In the genomic region with DNA sequence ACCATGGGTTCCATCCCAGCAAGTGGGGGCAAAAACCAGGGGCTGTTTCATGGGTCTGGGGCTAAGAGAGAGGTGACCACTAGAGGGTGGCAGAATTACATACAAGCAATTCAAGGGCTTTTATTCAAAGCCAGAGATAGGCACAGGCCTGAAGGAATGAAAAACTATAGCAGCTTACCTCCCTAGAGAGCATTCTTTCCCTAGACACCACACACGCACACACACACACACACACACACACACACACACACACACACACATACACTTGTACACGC, we compare ENCODE assay signal across 12 mouse cellular contexts. TPM values are rescaled to one million over a fixed set of nuclear protein-coding genes. Genes with fewer than 3 reads are reported as not detected.
A peak's percentile ranks its signal among the peaks of the same experiment; 100 is the strongest.
DNase-seq lines count a peak whose midpoint lies in the region; ATAC-seq and TF ChIP-seq lines count a peak whose summit lies in the region.
"Had no signal": no experiment of that assay in that cellular context is flagged by ENCODE, and none has a peak within 500 bp of the region (broad histone marks: within the 10 kb centered on the region; RNA-seq: fewer than 3 reads in every experiment).

No protein-coding gene starts in this region.

- WGBS in cerebellum, adult 2 months: 50% methylated on average over 2 of the region's 2 CpGs
- 68% methylated on average over 2 of the region's 2 CpGs for WGBS in kidney, embryonic 15.5 days
- WGBS in kidney, embryonic 16.5 days: 91% methylated on average over 2 of the region's 2 CpGs

- H3K4me3 ChIP-seq in cerebellum, adult 2 months (replicated peaks; ENCODE audit: insufficient read depth, low read depth, low read length): no peak overlapping the region
- no peak overlapping the region for H3K4me3 ChIP-seq in kidney, embryonic 15.5 days (replicated peaks)
- H3K4me3 ChIP-seq in kidney, embryonic 16.5 days (ENCODE audit: low read length): no peak overlapping the region
- H3K4me3 ChIP-seq: neural tube, embryonic 13.5 days had no signal

- TF ChIP-seq CTCF in cerebellum, adult 2 months (IDR thresholded peaks at IDR 0.05; ENCODE audit: borderline replicate concordance, insufficient read depth, low read depth, low read length): peak; percentile 23; the same call in 1 of the 2 replicates

- ATAC-seq in kidney, embryonic 15.5 days (replicated peaks; ENCODE audit: low FRiP score): no peak
- no peak for ATAC-seq in kidney, embryonic 16.5 days (ENCODE audit: low FRiP score, low TSS enrichment)
- ATAC-seq in granulocyte monocyte progenitor cell, adult 5-6 weeks (replicated peaks; ENCODE audit: poor library complexity, severe bottlenecking): 0 out of 2 replicates have a peak, but pooled peaks have one; percentile 20

- H3K9ac ChIP-seq in kidney, embryonic 15.5 days: no peak overlapping the region
- no peak overlapping the region for H3K9ac ChIP-seq in kidney, embryonic 16.5 days (replicated peaks; ENCODE audit: low read length)
- H3K9ac ChIP-seq: neural tube, embryonic 13.5 days had no signal

- H3K4me2 ChIP-seq in kidney, embryonic 15.5 days: no peak overlapping the region
- H3K4me2 ChIP-seq in kidney, embryonic 16.5 days (replicated peaks; ENCODE audit: low read depth, low read length): no peak overlapping the region
- H3K4me2 ChIP-seq: neural tube, embryonic 13.5 days had no signal

- no peaks in the 10 kb centered on the region for H3K27me3 ChIP-seq in cerebellum, adult 2 months (ENCODE audit: control insufficient read depth, insufficient read depth, low read length)
- no peaks in the 10 kb centered on the region for H3K27me3 ChIP-seq in kidney, embryonic 15.5 days
- H3K27me3 ChIP-seq in kidney, embryonic 16.5 days (ENCODE audit: insufficient read depth, low read length): no peaks in the 10 kb centered on the region
- H3K27me3 ChIP-seq: neural tube, embryonic 13.5 days had no signal

- TF ChIP-seq POLR2A in cerebellum, adult 2 months (IDR thresholded peaks at IDR 0.05; ENCODE audit: borderline replicate concordance, insufficient read depth, low read length): no peak

- H3K27ac ChIP-seq in cerebellum, adult 2 months (ENCODE audit: insufficient read depth, low read length): peak overlapping the region; percentile 70
- H3K27ac ChIP-seq in kidney, embryonic 15.5 days: peak overlapping the region; percentile 9; the same call in 1 of the 2 replicates
- H3K27ac ChIP-seq in kidney, embryonic 16.5 days (ENCODE audit: low read length): no peak overlapping the region
- H3K27ac ChIP-seq: macrophage; neural tube, embryonic 13.5 days had no signal

- no peak for DNase-seq in cerebellum, adult 2 months
- DNase-seq in cerebellum, postnatal 36 days: no peak
- DNase-seq in 3T3-L1 (ENCODE audit: low read depth, low spot score): peak; percentile 72
- no peak for DNase-seq in embryo, embryonic 9.5 days (ENCODE audit: extremely low spot score)
- no peak for DNase-seq in cerebellum, adult 9-11 months
- DNase-seq: embryo, embryonic 11 days; spleen, adult 18-20 months had no signal

- no peaks in the 10 kb centered on the region for H3K36me3 ChIP-seq in kidney, embryonic 15.5 days
- H3K36me3 ChIP-seq in kidney, embryonic 16.5 days (ENCODE audit: insufficient read depth, low read length): no peaks in the 10 kb centered on the region
- H3K36me3 ChIP-seq: neural tube, embryonic 13.5 days had no signal

- no peaks in the 10 kb centered on the region for H3K9me3 ChIP-seq in kidney, embryonic 15.5 days (replicated peaks)
- no peaks in the 10 kb centered on the region; the same call in 1 of the 2 replicates for H3K9me3 ChIP-seq in kidney, embryonic 16.5 days (ENCODE audit: low read length)
- H3K9me3 ChIP-seq: neural tube, embryonic 13.5 days had no signal

- H3K4me1 ChIP-seq in cerebellum, adult 2 months (ENCODE audit: control insufficient read depth, insufficient read depth, low read length): peaks cover 17% of the 10 kb centered on the region
- H3K4me1 ChIP-seq in kidney, embryonic 15.5 days: peaks cover 5% of the 10 kb centered on the region
- peaks cover 4% of the 10 kb centered on the region; the same call in 1 of the 2 replicates for H3K4me1 ChIP-seq in kidney, embryonic 16.5 days (ENCODE audit: insufficient read depth, low read length)
- H3K4me1 ChIP-seq: neural tube, embryonic 13.5 days had no signal

RNA-seq across cellular contexts. Expression of a gene that starts 11.7 kb away (rescaled TPM):
- 34.1 TPM in 2 replicates for polyA plus RNA-seq in cerebellum, adult 2 months (2012; rRNA removed)
- 5.0 and 6.1 TPM in 2 replicates for polyA plus RNA-seq in kidney, embryonic 15.5 days (2015; fragmentation: Nextera tagmentation; extraction: Ambion mirVana)
- 5.0 and 5.1 TPM in 2 replicates for polyA plus RNA-seq in kidney, embryonic 16.5 days (2015; fragmentation: Nextera tagmentation; extraction: Ambion mirVana)
- 29.0 and 34.6 TPM in 2 replicates for total RNA-seq in granulocyte monocyte progenitor cell, adult 5-6 weeks (2014; fragmentation: Nextera tagmentation)
- 43.6 and 43.7 TPM in 2 replicates for total RNA-seq in granulocyte monocyte progenitor cell, adult 5-6 weeks (2017)

RNA-seq across cellular contexts. Expression of a gene that starts 50.2 kb away (rescaled TPM):
- polyA plus RNA-seq in cerebellum, adult 2 months (2012; rRNA removed): 52.4 and 54.0 TPM in 2 replicates
- polyA plus RNA-seq in kidney, embryonic 15.5 days (2015; fragmentation: Nextera tagmentation; extraction: Ambion mirVana): 42.3 and 45.0 TPM in 2 replicates
- 45.2 and 45.4 TPM in 2 replicates for polyA plus RNA-seq in kidney, embryonic 16.5 days (2015; fragmentation: Nextera tagmentation; extraction: Ambion mirVana)
- total RNA-seq in granulocyte monocyte progenitor cell, adult 5-6 weeks (2014; fragmentation: Nextera tagmentation): 58.4 and 62.3 TPM in 2 replicates
- total RNA-seq in granulocyte monocyte progenitor cell, adult 5-6 weeks (2017): 75.4 and 85.1 TPM in 2 replicates
